Mouse (Mus musculus) frontal cortex, adult (tissue): ENCODE data around the gene Xxylt1.
A peak's percentile ranks its signal among the peaks of the same experiment; 100 is the strongest.

Source experiments
- ATAC-seq: cut with Nextera tagmentation; 2 replicates; pipeline ENCODE4 v1.9.2; 2017; ENCODE audit warnings: mild to moderate bottlenecking, moderate library complexity, mixed read lengths; ENCODE audit not compliant: low TSS enrichment

Gene Xxylt1

GRCm38 (mm10) chr16:30916931-30917330 is 164.3 kb downstream of the Xxylt1 start:
- ATAC-seq = peak; percentile 82

- no peak for ATAC-seq
These were observed 165.5 kb downstream of the Xxylt1 start for GRCm38 (mm10) chr16:30915611-30916220.
